Mouse (Mus musculus) bone marrow macrophage, adult 2 months (primary cell): ENCODE results near the gene Gm20403.

Experiments
- CTCF ChIP-seq: IDR thresholded peaks from 2 replicates; pipeline ENCODE4 v1.5.1; 2012; ENCODE audit warnings: low read depth, mild to moderate bottlenecking, low read length, moderate library complexity
- POLR2A ChIP-seq: IDR thresholded peaks from 2 replicates; pipeline ENCODE4 v1.6.1; 2012; ENCODE audit warnings: mild to moderate bottlenecking, low read depth, low read length, borderline replicate concordance

- TF ChIP-seq CTCF, result no peak
- TF ChIP-seq POLR2A, result no peak
Measured at GRCm38 (mm10) chr12:55007361-55008008, 21.2 kb upstream of the Gm20403 start.
